Mouse (Mus musculus) embryonic fibroblast, embryonic 13.5 days (primary cell): ENCODE data around the gene Ddx5.

Source experiments
- CTCF ChIP-seq: IDR thresholded peaks from 2 replicates; pipeline ENCODE4 v1.5.1; 2011; ENCODE audit warnings: mild to moderate bottlenecking, control low read depth, low read length, moderate library complexity, borderline replicate concordance; ENCODE audit not compliant: insufficient read depth
- POLR2A ChIP-seq: IDR thresholded peaks from 2 replicates; pipeline ENCODE4 v1.6.1; 2011; ENCODE audit warnings: low read depth, mild to moderate bottlenecking, control low read depth, low read length, moderate library complexity

- no peak for TF ChIP-seq CTCF
- TF ChIP-seq POLR2A = no peak
These were observed 32.0 kb upstream of the Ddx5 start for GRCm38 (mm10) chr11:106820972-106821371.
